Mouse (Mus musculus): ENCODE measurements around the gene Gm44965.

DNA sequence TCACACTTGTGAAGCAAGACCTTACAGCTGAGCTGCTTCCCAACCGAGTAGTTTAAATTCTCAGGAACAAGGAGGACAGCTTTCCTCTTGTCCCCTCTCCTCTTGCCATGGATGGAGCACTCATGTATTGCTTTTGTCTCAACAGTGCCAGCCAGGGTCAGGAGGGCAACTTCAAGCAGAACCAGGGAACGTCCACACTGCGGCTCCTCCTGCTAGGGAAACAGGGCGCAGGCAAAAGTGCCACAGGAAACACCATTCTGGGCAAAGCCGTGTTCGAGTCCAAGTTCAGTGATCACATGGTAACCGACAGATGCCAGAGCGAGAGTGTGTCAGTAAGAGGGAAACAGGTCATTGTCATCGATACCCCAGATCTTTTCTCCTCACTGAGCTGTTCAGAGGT, 56.3 kb downstream of the Gm44965 start:
- TF ChIP-seq GATA1 (IDR thresholded peaks at IDR 0.05; ENCODE audit: low read length) (no peak), TAL1 (IDR thresholded peaks at IDR 0.05; ENCODE audit: low read length) (no peak)

All from erythroblast, embryonic 14.5 days (primary cell).